Mouse (Mus musculus) myocyte (in vitro differentiated cells): ENCODE results near the gene Arhgdia.

ENCODE experiments used
- MYOD1 ChIP-seq, 3 experiments: IDR thresholded peaks; one replicate each; pipeline ENCODE4 v1.6.1; 2011; ENCODE audit warnings: control low read depth in 2 of 3, low read depth in 2 of 3, mild to moderate bottlenecking in 2 of 3, moderate library complexity in 1 of 3; ENCODE audit not compliant: insufficient read length in 2 of 3, control insufficient read depth in 1 of 3
- MYOG ChIP-seq, 3 experiments: IDR thresholded peaks; one replicate each; pipeline ENCODE4 v1.6.1; 2011; ENCODE audit warnings: control low read depth in 2 of 3, low read depth in 2 of 3, mild to moderate bottlenecking in 2 of 3; ENCODE audit not compliant: insufficient read length in 2 of 3, control insufficient read depth in 1 of 3, insufficient read depth in 1 of 3
- POLR2A ChIP-seq: IDR thresholded peaks from one replicate; pipeline ENCODE4 v1.6.1; 2011; ENCODE audit warnings: low read depth, mild to moderate bottlenecking, control low read depth, moderate library complexity; ENCODE audit not compliant: insufficient read length
- REST ChIP-seq: IDR thresholded peaks from one replicate; pipeline ENCODE4 v1.6.1; 2011; ENCODE audit warnings: mild to moderate bottlenecking, control low read depth, moderate library complexity; ENCODE audit not compliant: insufficient read depth, insufficient read length

GRCm38 (mm10) chr11:120572417-120572751 lies 9.0 kb downstream of the Arhgdia start:
- TF ChIP-seq MYOD1 (IDR thresholded peaks at IDR 0.05; ENCODE audit: control insufficient read depth in 1 of 3, insufficient read length in 2 of 3, low read depth in 2 of 3) (no peak), POLR2A (no peak), MYOG (IDR thresholded peaks at IDR 0.05; ENCODE audit: control insufficient read depth in 1 of 3, insufficient read depth in 1 of 3, insufficient read length in 2 of 3, low read depth in 2 of 3) (no peak), REST (no peak)
